ENCODE assay signal across 17 mouse cellular contexts in genomic region chr3:51859208-51859607, GRCm38 (mm10).
DNase-seq lines count a peak whose midpoint lies in the region; ATAC-seq and TF ChIP-seq lines count a peak whose summit lies in the region.
"Had no signal": no experiment of that assay in that cellular context is flagged by ENCODE, and none has a peak within 500 bp of the region (broad histone marks: within the 10 kb centered on the region; RNA-seq: fewer than 3 reads in every experiment).

No protein-coding gene starts in this region.

- H3K4me3 ChIP-seq in embryonic facial prominence, embryonic 11.5 days (ENCODE audit: low read depth, low read length): no peak overlapping the region
- H3K4me3 ChIP-seq in embryonic facial prominence, embryonic 10.5 days: no peak overlapping the region
- no peak overlapping the region for H3K4me3 ChIP-seq in layer of hippocampus, adult 2 months
- H3K4me3 ChIP-seq in limb, embryonic 10.5 days: no peak overlapping the region
- H3K4me3 ChIP-seq: limb, embryonic 12.5 days had no signal

- no peak for ATAC-seq in embryonic facial prominence, embryonic 11.5 days (replicated peaks; ENCODE audit: insufficient number of reproducible peaks, low FRiP score, low TSS enrichment, low read depth)
- no peak for ATAC-seq in frontal cortex, adult (ENCODE audit: low TSS enrichment)
- ATAC-seq: forebrain, postnatal 0 days had no signal

- no peak overlapping the region for H3K9ac ChIP-seq in embryonic facial prominence, embryonic 11.5 days (replicated peaks; ENCODE audit: low read length)
- H3K9ac ChIP-seq: forebrain, postnatal 0 days; limb, embryonic 12.5 days had no signal

- WGBS in embryonic facial prominence, embryonic 11.5 days: 48% methylated on average over 2 of the region's 2 CpGs
- 50% methylated on average over 2 of the region's 2 CpGs for WGBS in embryonic facial prominence, embryonic 10.5 days
- WGBS in limb, embryonic 10.5 days: 75% methylated on average over 2 of the region's 2 CpGs

- 0 out of 2 replicates have a peak overlapping the region, but pooled peaks have one; percentile 24 for H3K27ac ChIP-seq in embryonic facial prominence, embryonic 11.5 days (replicated peaks; ENCODE audit: low read depth, low read length)
- no peak overlapping the region for H3K27ac ChIP-seq in embryonic facial prominence, embryonic 10.5 days (replicated peaks)
- no peak overlapping the region for H3K27ac ChIP-seq in layer of hippocampus, adult 2 months
- H3K27ac ChIP-seq in limb, embryonic 10.5 days: 0 out of 2 replicates have a peak overlapping the region, but pooled peaks have one; percentile 5
- H3K27ac ChIP-seq: limb, embryonic 12.5 days had no signal

- H3K4me2 ChIP-seq in embryonic facial prominence, embryonic 11.5 days (ENCODE audit: low read depth, low read length): no peak overlapping the region
- H3K4me2 ChIP-seq: limb, embryonic 12.5 days; midbrain, embryonic 11.5 days had no signal

- H3K27me3 ChIP-seq in embryonic facial prominence, embryonic 11.5 days (ENCODE audit: control insufficient read depth, insufficient read depth, low read length): no peaks in the 10 kb centered on the region
- H3K27me3 ChIP-seq in embryonic facial prominence, embryonic 10.5 days (replicated peaks; ENCODE audit: low read depth, poor library complexity, severe bottlenecking): no peaks in the 10 kb centered on the region
- no peaks in the 10 kb centered on the region for H3K27me3 ChIP-seq in limb, embryonic 10.5 days (ENCODE audit: low read depth, poor library complexity, severe bottlenecking)
- H3K27me3 ChIP-seq: limb, embryonic 12.5 days had no signal

- no peaks in the 10 kb centered on the region for H3K4me1 ChIP-seq in embryonic facial prominence, embryonic 11.5 days (ENCODE audit: control insufficient read depth, insufficient read depth, low read length)
- H3K4me1 ChIP-seq in embryonic facial prominence, embryonic 10.5 days: peaks cover 37% of the 10 kb centered on the region
- H3K4me1 ChIP-seq in limb, embryonic 10.5 days: peaks cover 24% of the 10 kb centered on the region

- no peaks in the 10 kb centered on the region for H3K9me3 ChIP-seq in embryonic facial prominence, embryonic 11.5 days (replicated peaks; ENCODE audit: control insufficient read depth, low read length)
- no peaks in the 10 kb centered on the region for H3K9me3 ChIP-seq in embryonic facial prominence, embryonic 10.5 days
- no peaks in the 10 kb centered on the region for H3K9me3 ChIP-seq in limb, embryonic 10.5 days (replicated peaks)
- H3K9me3 ChIP-seq: limb, embryonic 12.5 days had no signal

- peak; percentile 34 for DNase-seq in embryonic facial prominence, embryonic 11.5 days (ENCODE audit: low spot score)
- no peak for DNase-seq in embryonic facial prominence, embryonic 10.5 days (ENCODE audit: low spot score)
- DNase-seq in layer of hippocampus, adult 2 months (ENCODE audit: low spot score in 2 of 2): no peak
- no peak for DNase-seq in layer of hippocampus, adult 11-12 months (ENCODE audit: low spot score)
- peak; percentile 32 for DNase-seq in MEL-GATA-1-ER (ENCODE audit: extremely low read depth, low read depth)
- DNase-seq in limb, embryonic 10.5 days (ENCODE audit: low spot score): no peak
- DNase-seq in urinary bladder, postnatal 10 days (ENCODE audit: low spot score): no peak
- DNase-seq: adrenal gland, adult 2 months; cerebellum, adult 2 months; forebrain, postnatal 0 days; heart, postnatal 14 days; kidney, postnatal 4 days; layer of hippocampus, postnatal 36 days; thymus, postnatal 4 days had no signal

- no peaks in the 10 kb centered on the region for H3K36me3 ChIP-seq in embryonic facial prominence, embryonic 11.5 days (replicated peaks; ENCODE audit: control insufficient read depth, insufficient read depth, low read depth, low read length)
- H3K36me3 ChIP-seq in embryonic facial prominence, embryonic 10.5 days (replicated peaks): peaks cover 19% of the 10 kb centered on the region
- peaks cover 15% of the 10 kb centered on the region for H3K36me3 ChIP-seq in limb, embryonic 10.5 days

- TF ChIP-seq CTCF in layer of hippocampus, adult 2 months (conservative IDR thresholded peaks at IDR 0.05): 0 out of 2 replicates have a peak, but pooled peaks have one; percentile 8

Comparison
In these comparisons a context has a peak if more than half of its experiments do, and no peak if none do; other contexts are left out.
1. DNase-seq: peak in embryonic facial prominence, embryonic 11.5 days (single experiment) and MEL-GATA-1-ER (single experiment); none in embryonic facial prominence, embryonic 10.5 days (single experiment), layer of hippocampus, adult 2 months (0 of 2), layer of hippocampus, adult 11-12 months (single experiment), limb, embryonic 10.5 days (single experiment) and urinary bladder, postnatal 10 days (single experiment).
2. H3K27ac ChIP-seq: peak in embryonic facial prominence, embryonic 11.5 days (single experiment) and limb, embryonic 10.5 days (single experiment); none in embryonic facial prominence, embryonic 10.5 days (single experiment) and layer of hippocampus, adult 2 months (single experiment).